Mouse (Mus musculus): ENCODE measurements around the gene Apbb1ip.

- TF ChIP-seq POLR2A (IDR thresholded peaks at IDR 0.05; ENCODE audit: extremely low read depth, insufficient read depth, low read length) (no peak), CTCF (IDR thresholded peaks at IDR 0.05; ENCODE audit: low read depth, low read length) (no peak)
Measured at GRCm38 (mm10) chr2:22810851-22811250, 37.0 kb downstream of the Apbb1ip start.
